Mouse (Mus musculus) midbrain, embryonic 10.5 days (tissue): ENCODE measurements around the gene Slc25a35. TPM values are rescaled to one million over a fixed set of nuclear protein-coding genes. Genes with fewer than 3 reads are reported as not detected.
"Not testable (repeated sequence)": the region's sequence is repeated elsewhere in the genome, so short reads cannot be mapped to it uniquely, and the experiment has no call there.

Source experiments
- DNase-seq: peaks from one replicate; pipeline ENCODE4 v3.0.0-alpha.2; 2017; ENCODE audit warnings: low spot score
- H3K27ac ChIP-seq: fragments of 300-500 bp; sonication (generic); replicated peaks from 2 replicates; pipeline ENCODE4 v1.5.1; 2016; ENCODE audit warnings: mild to moderate bottlenecking
- H3K27me3 ChIP-seq: fragments of 300-500 bp; sonication (generic); 2 replicates; pipeline ENCODE4 v1.6.1; 2016; ENCODE audit warnings: low read depth, mild to moderate bottlenecking; ENCODE audit not compliant: poor library complexity, severe bottlenecking
- H3K36me3 ChIP-seq: fragments of 300-500 bp; sonication (generic); 2 replicates; pipeline ENCODE4 v1.6.1; 2016; ENCODE audit warnings: mild to moderate bottlenecking, moderate library complexity
- H3K4me1 ChIP-seq: fragments of 300-500 bp; sonication (generic); 2 replicates; pipeline ENCODE4 v1.6.1; 2016
- H3K4me3 ChIP-seq: fragments of 300-500 bp; sonication (generic); 2 replicates; pipeline ENCODE4 v1.5.1; 2016; ENCODE audit warnings: mild to moderate bottlenecking, moderate library complexity
- H3K9me3 ChIP-seq: fragments of 300-500 bp; sonication (generic); replicated peaks from 2 replicates; pipeline ENCODE4 v1.6.1; 2016; ENCODE audit warnings: mild to moderate bottlenecking
- WGBS: fragments of 180-500 bp; shearing (Covaris S2); methylation state at CpG from one replicate; pipeline ENCODE4 v1.1.7; 2016; 5-methylcytosine and 5-hydroxymethylcytosine counted together
- polyA plus RNA-seq: library from polyadenylated mRNA; unstranded; fragments of >200 nt; fragmentation: Nextera tagmentation; extraction: Ambion mirVana; gene quantifications from 2 replicates; pipeline ENCODE4 v1.2.1, GENCODE M21; 2016

The Slc25a35 gene
- polyA plus RNA-seq = 2.0 and 2.1 TPM in 2 replicates

GRCm38 (mm10) chr11:68967337-68968282, at the start of gene Slc25a35:
Slc25a35 (plus strand) TSS chr11:68968131.
- peaks cover 22% of the 10 kb centered on the region for H3K27me3 ChIP-seq
- peaks cover 29% of the 10 kb centered on the region for H3K4me1 ChIP-seq
- no peaks in the 10 kb centered on the region for H3K36me3 ChIP-seq
- H3K27ac ChIP-seq = peak within 1 kb of the TSS; percentile 79
- peak within 1 kb of the TSS; percentile 73 for H3K4me3 ChIP-seq
- DNase-seq = peak; percentile 91
- no peaks in the 10 kb centered on the region for H3K9me3 ChIP-seq
- WGBS = 1% methylated on average over 50 of the region's 50 CpGs

- WGBS = 63% methylated on average over 3 of the region's 3 CpGs
- H3K4me3 ChIP-seq = no peak overlapping the region
Observed at GRCm38 (mm10) chr11:68923191-68923590, 44.7 kb upstream of the Slc25a35 start.

GRCm38 (mm10) chr11:68924749-68925148, 43.2 kb upstream of the Slc25a35 start:
- Histone ChIP-seq H3K4me3 (no peak overlapping the region), H3K9me3 (no peaks in the 10 kb centered on the region), H3K27me3 (no peaks in the 10 kb centered on the region), H3K36me3 (no peaks in the 10 kb centered on the region), H3K27ac (no peak overlapping the region), H3K4me1 (0 out of 2 replicates have a peak, but pooled peaks cover 6% of the 10 kb centered on the region)
- no peak for DNase-seq
- 81% methylated on average over 2 of the region's 2 CpGs for WGBS

More at GRCm38 (mm10) chr11:68923191-68923590, 44.7 kb upstream of the Slc25a35 start:
- no peaks in the 10 kb centered on the region for H3K9me3 ChIP-seq
- H3K4me1 ChIP-seq = 0 out of 2 replicates have a peak, but pooled peaks cover 6% of the 10 kb centered on the region
- no peak for DNase-seq
- no peaks in the 10 kb centered on the region for H3K27me3 ChIP-seq
- no peaks in the 10 kb centered on the region for H3K36me3 ChIP-seq
- H3K27ac ChIP-seq = no peak overlapping the region

GRCm38 (mm10) chr11:68926981-68927380, 41.0 kb upstream of the Slc25a35 start, which contains the start of gene Odf4:
Odf4 (minus strand) TSS chr11:68927081.
- H3K36me3 ChIP-seq = no peaks in the 10 kb centered on the region
- no peaks in the 10 kb centered on the region for H3K27me3 ChIP-seq
- no peak for DNase-seq
- H3K9me3 ChIP-seq = no peaks in the 10 kb centered on the region
- H3K4me1 ChIP-seq = 0 out of 2 replicates have a peak, but pooled peaks cover 6% of the 10 kb centered on the region
- WGBS = 78% methylated on average over 3 of the region's 3 CpGs
- H3K27ac ChIP-seq = no peak within 1 kb of the TSS
- H3K4me3 ChIP-seq = no peak within 1 kb of the TSS

- DNase-seq = no peak
- no peaks in the 10 kb centered on the region for H3K36me3 ChIP-seq
Observed at GRCm38 (mm10) chr11:68929947-68930346, 38.0 kb upstream of the Slc25a35 start.

GRCm38 (mm10) chr11:68933885-68934507, 33.9 kb upstream of the Slc25a35 start:
- Histone ChIP-seq H3K4me1 (no peaks in the 10 kb centered on the region; the same call in 1 of the 2 replicates), H3K4me3 (no peak overlapping the region), H3K27me3 (no peaks in the 10 kb centered on the region), H3K27ac (no peak overlapping the region), H3K36me3 (no peaks in the 10 kb centered on the region), H3K9me3 (no peaks in the 10 kb centered on the region)
- no peak for DNase-seq
- 77% methylated on average over 5 of the region's 5 CpGs for WGBS

More at GRCm38 (mm10) chr11:68929947-68930346, 38.0 kb upstream of the Slc25a35 start:
- Histone ChIP-seq H3K4me3 (no peak overlapping the region), H3K9me3 (no peaks in the 10 kb centered on the region), H3K4me1 (no peaks in the 10 kb centered on the region), H3K27me3 (no peaks in the 10 kb centered on the region), H3K27ac (no peak overlapping the region)
- WGBS = 82% methylated on average over 6 of the region's 6 CpGs

GRCm38 (mm10) chr11:68936951-68937350, 31.0 kb upstream of the Slc25a35 start:
- H3K9me3 ChIP-seq, H3K27ac ChIP-seq, H3K36me3 ChIP-seq, H3K27me3 ChIP-seq, DNase-seq, H3K4me3 ChIP-seq: not testable (repeated sequence)
- H3K4me1 ChIP-seq = peaks cover 14% of the 10 kb centered on the region
- WGBS = 89% methylated on average over 4 of the region's 4 CpGs

- WGBS = 5% methylated on average over 16 of the region's 16 CpGs
- Histone ChIP-seq H3K4me1 (peaks cover 14% of the 10 kb centered on the region), H3K36me3 (no peaks in the 10 kb centered on the region), H3K9me3 (no peaks in the 10 kb centered on the region), H3K27me3 (no peaks in the 10 kb centered on the region), H3K27ac (peak overlapping the region; percentile 80), H3K4me3 (peak overlapping the region; percentile 58)
- DNase-seq = peak; percentile 88
Observed at GRCm38 (mm10) chr11:68939451-68940304, 28.3 kb upstream of the Slc25a35 start.

GRCm38 (mm10) chr11:68940516-68940915, 27.4 kb upstream of the Slc25a35 start:
- WGBS = 66% methylated on average over 4 of the region's 4 CpGs
- Histone ChIP-seq H3K27ac (peak overlapping the region; percentile 80), H3K4me3 (peak overlapping the region; percentile 58), H3K36me3 (no peaks in the 10 kb centered on the region), H3K4me1 (peaks cover 14% of the 10 kb centered on the region), H3K9me3 (no peaks in the 10 kb centered on the region), H3K27me3 (no peaks in the 10 kb centered on the region)
- DNase-seq = no peak

- Histone ChIP-seq H3K27me3 (peaks cover 21% of the 10 kb centered on the region), H3K4me3 (no peak overlapping the region), H3K27ac (no peak overlapping the region), H3K36me3 (no peaks in the 10 kb centered on the region), H3K9me3 (no peaks in the 10 kb centered on the region), H3K4me1 (peaks cover 23% of the 10 kb centered on the region)
- 93% methylated on average over 8 of the region's 8 CpGs for WGBS
- no peak for DNase-seq
Observed at GRCm38 (mm10) chr11:68942731-68943130, 25.2 kb upstream of the Slc25a35 start.

GRCm38 (mm10) chr11:68945245-68945644, 22.7 kb upstream of the Slc25a35 start:
- no peaks in the 10 kb centered on the region for H3K9me3 ChIP-seq
- WGBS = 86% methylated on average over 2 of the region's 2 CpGs
- DNase-seq = no peak

GRCm38 (mm10) chr11:68946001-68946400, 21.9 kb upstream of the Slc25a35 start:
- WGBS = 84% methylated on average over 4 of the region's 4 CpGs

More at GRCm38 (mm10) chr11:68945245-68945644, 22.7 kb upstream of the Slc25a35 start:
- Histone ChIP-seq H3K27me3 (peaks cover 37% of the 10 kb centered on the region), H3K4me1 (peaks cover 17% of the 10 kb centered on the region), H3K36me3 (no peaks in the 10 kb centered on the region), H3K27ac (no peak overlapping the region), H3K4me3 (no peak overlapping the region)

More at GRCm38 (mm10) chr11:68946001-68946400, 21.9 kb upstream of the Slc25a35 start:
- DNase-seq = no peak
- H3K36me3 ChIP-seq = no peaks in the 10 kb centered on the region
- peaks cover 12% of the 10 kb centered on the region for H3K4me1 ChIP-seq
- H3K27ac ChIP-seq = no peak overlapping the region
- H3K9me3 ChIP-seq = no peaks in the 10 kb centered on the region
- H3K4me3 ChIP-seq = no peak overlapping the region
- peaks cover 39% of the 10 kb centered on the region for H3K27me3 ChIP-seq
